Mouse (Mus musculus) cortical plate, adult 2 months (tissue): Measurements from ENCODE around the gene Srp68.

Source experiments
- CTCF ChIP-seq: fragments of 200-500 bp; IDR thresholded peaks from 2 replicates; pipeline ENCODE4 v1.5.1; 2011; ENCODE audit warnings: mild to moderate bottlenecking, control low read depth, low read length; ENCODE audit not compliant: insufficient read depth; ENCODE audit errors: extremely low read depth
- POLR2A ChIP-seq: fragments of 200-500 bp; IDR thresholded peaks from 2 replicates; pipeline ENCODE4 v1.6.1; 2011; ENCODE audit warnings: mild to moderate bottlenecking, low read length, control low read depth; ENCODE audit not compliant: insufficient read depth; ENCODE audit errors: extremely low read depth

- no peak for TF ChIP-seq POLR2A
- no peak for TF ChIP-seq CTCF
These were observed 36.1 kb downstream of the Srp68 start, which contains the start of gene Evpl for GRCm38 (mm10) chr11:116237742-116238395.
